Mouse (Mus musculus): ENCODE data around the gene Zfp384.

Zfp384 gene

DNA sequence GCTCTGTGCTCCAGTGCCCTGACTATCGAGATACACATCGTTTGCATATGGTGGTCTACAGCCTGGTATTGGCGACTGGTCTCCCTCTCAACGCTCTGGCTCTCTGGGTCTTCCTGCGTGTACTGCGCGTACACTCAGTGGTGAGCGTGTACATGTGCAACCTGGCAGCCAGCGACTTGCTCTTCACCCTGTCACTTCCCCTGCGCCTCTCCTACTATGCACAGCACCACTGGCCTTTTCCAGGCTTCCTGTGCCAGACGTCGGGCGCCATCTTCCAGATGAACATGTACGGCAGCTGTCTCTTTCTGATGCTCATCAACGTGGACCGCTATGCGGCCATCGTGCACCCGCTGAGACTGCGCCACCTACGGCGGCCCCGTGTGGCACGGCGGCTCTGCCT is 72.4 kb downstream of the Zfp384 start:
- no peak for DNase-seq (ENCODE audit: low read depth in 2 of 2, low spot score in 2 of 2)

DNA sequence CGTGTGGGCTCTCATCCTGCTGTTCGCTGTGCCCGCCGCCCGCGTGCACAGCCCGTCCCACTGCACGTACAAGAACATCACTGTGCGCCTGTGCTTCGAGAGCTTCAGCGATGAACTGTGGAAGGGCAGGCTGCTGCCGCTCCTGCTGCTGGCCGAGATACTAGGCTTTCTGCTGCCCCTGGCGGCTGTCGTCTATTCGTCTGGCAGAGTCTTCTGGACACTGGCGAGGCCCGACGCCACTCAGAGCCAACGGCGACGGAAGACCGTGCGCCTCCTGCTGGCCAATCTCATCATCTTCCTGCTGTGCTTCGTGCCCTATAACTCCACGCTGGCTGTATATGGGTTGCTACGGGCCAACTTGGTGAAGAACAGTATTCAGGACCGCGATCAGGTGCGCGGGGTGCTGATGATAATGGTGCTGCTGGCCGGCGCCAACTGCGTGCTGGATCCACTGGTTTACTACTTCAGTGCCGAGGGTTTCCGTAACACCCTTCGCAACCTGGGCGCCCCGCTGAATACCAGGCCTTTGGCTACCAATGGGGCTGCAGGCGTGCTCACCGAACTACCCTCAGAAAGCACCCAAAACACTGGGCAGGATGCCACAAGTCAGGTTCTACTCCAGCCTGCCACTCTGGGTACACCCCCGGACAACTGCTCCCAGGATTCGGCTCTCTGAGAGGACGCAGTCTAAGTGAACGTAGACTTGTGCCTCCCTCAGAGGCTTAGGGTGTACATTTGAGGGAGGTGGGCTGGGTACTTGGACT is 73.0 kb downstream of the Zfp384 start:
- no peak for DNase-seq (ENCODE audit: low read depth in 2 of 2, low spot score in 2 of 2)

- no peak for DNase-seq (ENCODE audit: low read depth in 2 of 2, low spot score in 2 of 2)
These were observed 73.9 kb downstream of the Zfp384 start for GRCm38 (mm10) chr6:125082801-125083386.

DNA sequence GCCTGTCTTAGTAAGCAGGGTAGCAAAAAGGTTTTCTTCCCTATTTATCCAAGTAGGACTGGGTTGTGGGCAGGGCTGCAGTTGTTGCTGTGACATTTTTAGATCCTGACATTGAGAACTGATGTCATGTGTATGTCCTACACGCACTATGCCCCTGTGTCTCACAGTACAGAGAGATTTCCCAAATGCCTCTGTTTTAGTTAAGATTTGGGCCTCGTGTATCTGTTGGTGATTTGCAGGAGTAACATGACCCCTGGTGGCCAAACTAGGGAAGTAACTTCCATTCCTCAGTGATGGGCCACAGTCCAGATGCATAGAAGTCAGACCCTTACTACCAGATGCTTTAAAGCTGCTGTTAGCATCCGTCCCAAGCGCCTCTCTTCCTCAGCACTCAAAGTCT is 75.5 kb downstream of the Zfp384 start:
- DNase-seq (ENCODE audit: low read depth in 2 of 2, low spot score in 2 of 2): peak; percentile 54 to 62
